Mouse (Mus musculus) T-helper 2 cell (primary cell): ENCODE results near the gene Bcl2l14.

Experiments
- in situ Hi-C: fragments of 300-600 bp; cut with MboI, MseI; formaldehyde crosslinking; loops from one replicate; pipeline ENCODE4 v1.15.1; 2025; ENCODE audit warnings: high pct_unique_total_duplicates

Bcl2l14 gene

GRCm38 (mm10) chr6:134402914-134403683 is 7.0 kb downstream of the Bcl2l14 start:
- in situ Hi-C loops = no loop called here

- in situ Hi-C loops = no loop called here
These were observed 7.6 kb downstream of the Bcl2l14 start for GRCm38 (mm10) chr6:134403684-134404070.

- in situ Hi-C loops = no loop called here
These were observed 11.1 kb downstream of the Bcl2l14 start for GRCm38 (mm10) chr6:134407226-134407625.

- in situ Hi-C loops = no loop called here
These were observed 17.8 kb downstream of the Bcl2l14 start for GRCm38 (mm10) chr6:134413706-134414531.

DNA sequence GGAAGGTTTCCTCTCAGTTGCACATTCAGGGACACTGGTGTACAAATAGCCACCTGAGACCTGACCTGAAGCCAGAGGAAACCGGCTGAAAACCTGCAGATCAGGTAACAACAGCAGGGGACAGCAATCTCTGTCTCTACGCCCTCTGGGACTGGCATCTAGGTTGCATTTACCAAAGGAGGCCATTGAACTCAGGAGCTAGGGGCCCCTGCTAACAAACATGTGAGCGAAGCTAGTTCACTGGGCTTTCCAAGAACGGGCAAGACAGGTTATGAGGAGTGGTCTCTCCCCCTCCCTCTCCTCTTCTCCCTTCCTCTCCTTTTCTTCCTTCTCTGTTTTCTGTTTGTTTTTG is 18.4 kb downstream of the Bcl2l14 start:
- in situ Hi-C loops = no loop called here

DNA sequence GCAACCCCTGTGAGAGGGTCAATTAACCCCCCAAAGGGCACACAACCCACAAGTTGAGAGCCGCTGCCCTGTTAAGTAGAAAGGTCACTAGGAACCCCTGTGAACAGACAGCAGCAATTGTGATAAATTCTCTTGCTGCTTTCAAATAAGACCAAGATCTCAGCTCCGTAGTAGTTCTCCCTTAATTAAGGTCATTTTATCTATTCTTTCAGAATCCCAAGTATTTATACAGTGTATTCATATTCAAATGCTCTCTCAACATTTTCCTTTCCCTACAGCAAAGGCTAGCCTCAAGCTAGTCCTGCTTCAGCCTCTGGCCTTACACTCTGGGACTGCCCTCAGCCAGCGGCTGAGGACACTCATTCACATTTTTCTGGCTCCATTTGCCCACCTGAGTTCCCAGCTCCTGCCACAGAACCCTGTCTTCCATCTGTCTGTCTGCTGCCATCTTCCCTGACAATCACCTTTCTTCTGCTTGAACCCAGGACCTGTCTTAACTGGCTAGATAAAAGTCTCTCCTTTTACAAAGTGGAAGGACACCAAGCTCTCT is 20.5 kb downstream of the Bcl2l14 start:
- in situ Hi-C loops = no loop called here

DNA sequence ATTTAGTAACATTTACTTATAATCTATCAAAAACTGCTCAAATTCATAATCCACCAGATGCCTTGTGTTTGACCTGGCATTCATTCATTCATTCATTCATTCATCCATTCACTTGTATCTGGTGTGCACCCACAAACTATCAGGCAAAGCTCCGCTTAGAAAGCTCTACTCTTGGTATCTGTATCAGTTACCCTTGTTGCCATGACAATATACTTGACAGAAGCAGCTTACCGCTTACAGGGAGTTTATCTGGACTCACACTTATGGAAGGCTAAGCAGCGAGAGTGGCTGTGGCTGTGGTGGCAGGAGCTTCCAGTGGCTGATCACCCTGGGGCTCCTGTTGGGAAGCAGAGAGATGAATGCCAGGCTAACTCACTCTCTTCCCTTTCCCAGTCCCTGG is 21.8 kb downstream of the Bcl2l14 start:
- in situ Hi-C loops = no loop called here

- in situ Hi-C loops = no loop called here
These were observed 24.3 kb downstream of the Bcl2l14 start for GRCm38 (mm10) chr6:134420375-134420774.

DNA sequence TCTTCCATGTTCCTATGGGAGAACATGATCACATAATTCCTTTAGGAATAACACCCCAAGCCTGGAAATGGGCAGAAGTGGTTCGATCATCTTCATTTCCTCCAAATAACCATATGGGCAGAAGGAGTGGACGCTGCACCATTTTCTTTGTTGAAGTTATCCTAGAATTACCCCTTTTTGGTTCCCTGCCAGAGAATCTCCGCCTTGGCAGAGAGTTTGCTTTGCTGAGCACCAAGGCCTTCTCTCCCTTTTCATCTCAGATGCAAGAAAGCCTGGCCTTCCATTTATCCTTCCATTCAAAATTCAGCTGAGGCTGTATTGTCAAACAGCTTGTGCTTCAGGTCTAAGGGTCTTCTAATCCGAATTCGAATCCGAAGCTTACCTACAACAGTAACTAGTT is 25.8 kb downstream of the Bcl2l14 start:
- in situ Hi-C loops = no loop called here

DNA sequence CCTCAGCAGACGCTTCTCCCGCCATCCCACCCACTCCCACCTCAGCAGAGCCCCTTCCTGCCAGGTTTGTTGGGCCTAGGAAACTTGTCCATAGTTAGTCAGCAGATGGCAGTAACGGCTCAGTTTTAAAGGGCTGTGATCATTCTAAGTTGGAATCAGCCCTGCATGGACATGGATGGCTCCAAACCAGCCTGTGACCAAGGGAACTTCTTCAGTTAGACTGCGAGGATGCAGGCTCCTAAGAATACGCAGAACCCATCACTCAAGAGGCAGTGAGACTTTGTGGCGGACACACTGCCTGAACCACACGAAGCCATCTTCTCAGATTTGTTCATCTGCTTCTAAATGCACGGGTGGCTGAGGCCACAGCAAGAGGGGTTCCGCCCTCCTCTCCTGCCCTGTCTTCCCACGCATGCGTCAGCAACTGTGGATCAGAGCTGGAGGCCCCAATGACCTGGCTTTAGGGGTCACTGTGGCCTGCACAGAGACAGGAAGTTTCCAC is 29.1 kb downstream of the Bcl2l14 start:
- in situ Hi-C loops = loop anchor here (5.0 kb wide), 1 partner anchor 192 kb away; no protein-coding TSS in a partner anchor

- in situ Hi-C loops = loop anchor here (5.0 kb wide), 1 partner anchor 190 kb away; no protein-coding TSS in a partner anchor
These were observed 31.0 kb downstream of the Bcl2l14 start for GRCm38 (mm10) chr6:134427165-134427564.

DNA sequence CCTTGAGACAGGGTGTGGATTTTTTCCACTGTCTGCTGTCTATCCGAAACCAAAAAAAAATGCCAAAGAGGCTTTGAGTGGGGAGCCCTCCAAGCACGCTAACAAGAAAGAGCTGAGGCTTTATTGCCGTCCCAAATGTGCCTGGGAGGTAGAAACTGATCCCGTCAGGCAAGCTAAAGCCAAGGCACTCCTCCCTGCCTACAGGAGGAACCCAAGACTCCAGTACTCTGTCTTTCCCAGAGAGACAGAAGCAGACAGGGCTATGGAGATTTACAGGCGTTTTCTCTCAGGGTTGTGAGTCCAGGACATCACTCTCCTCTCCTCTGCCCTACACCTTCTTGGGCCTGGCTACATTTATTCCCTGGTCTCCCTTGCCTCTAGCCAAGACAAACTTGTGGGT is 32.3 kb downstream of the Bcl2l14 start:
- in situ Hi-C loops = loop anchor here (5.0 kb wide), 1 partner anchor 189 kb away; no protein-coding TSS in a partner anchor

- in situ Hi-C loops = loop anchor here (10.0 kb wide), 1 partner anchor 435 kb away; no protein-coding TSS in a partner anchor
These were observed 34.2 kb downstream of the Bcl2l14 start for GRCm38 (mm10) chr6:134430161-134430799.

GRCm38 (mm10) chr6:134431583-134431982 is 35.5 kb downstream of the Bcl2l14 start:
- in situ Hi-C loops = loop anchor here (10.0 kb wide), 1 partner anchor 433 kb away; no protein-coding TSS in a partner anchor

DNA sequence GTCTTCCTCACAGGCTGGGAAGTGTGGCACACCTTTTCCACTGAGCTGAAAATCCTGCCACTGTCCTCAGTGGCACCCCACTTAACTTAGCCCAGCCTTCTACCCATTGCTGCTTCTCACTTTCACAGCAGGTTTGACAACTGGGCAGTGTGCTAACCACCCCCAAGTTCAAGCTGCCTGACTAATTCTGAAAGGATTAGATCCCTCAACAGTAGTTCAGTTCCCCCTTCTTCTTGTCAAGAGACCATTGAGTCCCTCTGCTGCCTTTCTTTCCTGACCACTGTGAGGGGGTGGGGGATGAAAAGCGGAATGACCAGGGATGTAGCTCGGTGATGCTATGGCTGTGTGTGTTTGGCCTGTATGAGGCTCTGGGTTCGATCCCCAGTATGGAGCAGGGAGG is 37.2 kb downstream of the Bcl2l14 start:
- in situ Hi-C loops = loop anchor here (10.0 kb wide), 1 partner anchor 432 kb away; no protein-coding TSS in a partner anchor

GRCm38 (mm10) chr6:134434044-134434443 is 37.9 kb downstream of the Bcl2l14 start:
- in situ Hi-C loops = loop anchor here (10.0 kb wide), 1 partner anchor 431 kb away; no protein-coding TSS in a partner anchor

DNA sequence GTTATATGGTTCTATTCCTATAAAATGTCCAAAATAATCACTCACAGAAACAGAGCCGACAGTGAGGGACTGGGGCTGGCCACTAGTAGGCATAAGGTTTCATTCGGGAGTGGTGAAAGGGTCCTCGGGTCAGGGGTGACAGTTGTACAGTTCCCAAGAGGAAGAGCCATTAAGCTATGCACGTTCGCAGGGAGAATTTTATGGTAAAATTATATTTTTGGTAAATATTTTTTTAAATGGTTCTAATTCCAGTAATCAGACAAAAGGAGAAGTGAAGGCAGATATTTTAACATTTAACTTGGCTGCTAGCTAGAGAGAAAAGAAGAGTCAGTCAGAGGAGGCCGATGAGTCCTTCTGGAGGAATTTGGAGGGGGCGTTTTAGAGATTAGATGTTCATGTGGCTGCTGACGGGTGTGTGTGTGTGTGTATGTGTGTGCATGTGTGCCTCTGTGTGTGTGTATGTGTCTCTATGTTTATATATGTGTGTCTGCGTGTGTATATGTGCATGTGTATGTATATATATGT is 38.8 kb downstream of the Bcl2l14 start:
- in situ Hi-C loops = loop anchor here (10.0 kb wide), 1 partner anchor 430 kb away; no protein-coding TSS in a partner anchor

DNA sequence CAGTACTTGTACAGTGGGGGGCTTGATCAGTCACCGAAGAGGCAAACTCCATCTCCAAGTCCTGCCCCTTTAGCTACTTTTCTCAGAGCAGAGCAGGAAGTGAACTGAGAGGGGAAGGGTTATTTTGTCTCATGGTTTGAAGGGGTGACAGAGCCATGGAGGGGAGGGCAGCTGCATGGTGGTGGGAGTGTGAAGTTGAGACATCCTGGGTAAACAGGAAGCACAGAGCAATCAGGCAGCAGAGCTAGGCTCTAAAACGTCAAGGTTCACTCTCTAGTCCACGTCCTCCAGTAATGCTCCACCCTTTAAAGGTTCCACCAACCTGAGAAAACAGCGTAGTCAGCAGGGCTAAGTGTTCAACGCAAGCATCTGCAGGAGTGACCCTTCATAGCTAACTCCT is 40.8 kb downstream of the Bcl2l14 start:
- in situ Hi-C loops = loop anchor here (10.0 kb wide), 1 partner anchor 428 kb away; no protein-coding TSS in a partner anchor

GRCm38 (mm10) chr6:134439401-134440021 is 43.4 kb downstream of the Bcl2l14 start:
- in situ Hi-C loops = loop anchor here (10.0 kb wide), 1 partner anchor 425 kb away; no protein-coding TSS in a partner anchor

DNA sequence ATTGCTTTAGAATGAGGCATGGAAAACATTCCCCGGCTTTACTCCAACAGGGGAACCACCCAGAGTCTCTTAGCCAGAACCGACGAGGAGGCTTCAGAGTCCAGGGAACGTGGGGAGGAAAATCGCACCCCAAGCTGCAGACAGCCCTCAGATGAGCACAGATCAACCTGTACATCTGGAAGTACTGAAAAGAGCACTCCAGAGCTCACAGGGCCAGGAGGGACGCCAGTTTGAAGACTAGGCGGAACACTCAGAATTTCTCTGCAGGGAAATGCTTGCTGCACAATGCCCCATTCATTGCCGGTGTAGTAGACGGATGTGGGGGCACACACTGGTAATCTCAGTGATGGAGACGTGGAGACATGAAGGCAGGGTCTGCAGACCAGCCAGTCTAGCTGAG is 43.9 kb downstream of the Bcl2l14 start:
- in situ Hi-C loops = no loop called here
